Mouse (Mus musculus): Measurements from ENCODE around the gene Stag1. TPM values are rescaled to one million over a fixed set of nuclear protein-coding genes. Genes with fewer than 3 reads are reported as not detected.
A peak's percentile ranks its signal among the peaks of the same experiment; 100 is the strongest.

Stag1 gene
- polyA plus RNA-seq, 1 experiment: 4.2 TPM

DNA sequence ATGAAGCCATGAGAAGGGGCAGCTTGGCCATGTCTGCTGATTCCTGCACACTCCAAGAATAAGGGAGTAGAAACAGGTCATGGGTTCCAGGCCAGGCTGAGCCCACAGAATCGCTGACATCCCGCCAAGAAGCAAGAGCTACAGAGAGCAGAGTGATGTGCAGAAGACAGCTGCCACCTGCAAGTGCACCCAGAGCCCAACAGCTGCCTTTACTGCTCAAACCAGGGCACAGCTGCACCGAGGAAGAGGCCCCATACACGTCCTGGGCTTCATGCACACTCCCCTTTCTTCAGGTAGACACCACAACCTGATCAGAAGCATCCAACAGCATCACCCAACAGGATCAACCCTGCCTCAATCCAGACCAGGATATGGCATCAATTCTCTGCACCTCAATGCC is 396.3 kb downstream of the Stag1 start:
- no peak for DNase-seq
- no peak overlapping the region for H3K4me3 ChIP-seq (replicated peaks; ENCODE audit: extremely low read depth, low read depth, low read length)
- TF ChIP-seq CTCF (IDR thresholded peaks at IDR 0.05; ENCODE audit: insufficient read depth, low read length) (no peak), POLR2A (IDR thresholded peaks at IDR 0.05; ENCODE audit: borderline replicate concordance, extremely low read depth, low read depth, low read length) (no peak)
- H3K4me1 ChIP-seq (ENCODE audit: control insufficient read depth, insufficient read depth, low read length): no peaks in the 10 kb centered on the region; the same call in 1 of the 2 replicates
- WGBS: 72% methylated on average over 4 of the region's 4 CpGs

DNA sequence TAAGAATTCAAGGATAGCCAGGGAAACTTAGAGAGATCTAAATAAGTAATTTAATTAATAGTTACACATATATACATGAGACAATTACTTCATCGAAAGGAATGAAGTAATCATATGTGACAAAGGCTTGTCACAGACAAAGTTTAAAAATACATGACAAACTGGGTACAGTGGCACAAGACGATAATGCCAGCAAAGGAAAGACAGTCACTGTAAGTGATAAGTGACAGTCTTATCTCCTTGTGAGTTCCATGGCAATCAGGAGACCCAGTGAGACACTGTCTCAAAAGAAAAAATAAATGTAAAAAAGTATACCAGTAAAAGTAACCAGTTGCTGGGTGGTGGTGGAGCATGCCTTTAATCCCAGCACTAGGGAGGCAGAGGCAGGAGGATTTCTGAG is 399.5 kb downstream of the Stag1 start:
- H3K4me3 ChIP-seq (replicated peaks; ENCODE audit: extremely low read depth, low read depth, low read length): no peak overlapping the region
- 89% methylated on average over 2 of the region's 2 CpGs for WGBS

DNA sequence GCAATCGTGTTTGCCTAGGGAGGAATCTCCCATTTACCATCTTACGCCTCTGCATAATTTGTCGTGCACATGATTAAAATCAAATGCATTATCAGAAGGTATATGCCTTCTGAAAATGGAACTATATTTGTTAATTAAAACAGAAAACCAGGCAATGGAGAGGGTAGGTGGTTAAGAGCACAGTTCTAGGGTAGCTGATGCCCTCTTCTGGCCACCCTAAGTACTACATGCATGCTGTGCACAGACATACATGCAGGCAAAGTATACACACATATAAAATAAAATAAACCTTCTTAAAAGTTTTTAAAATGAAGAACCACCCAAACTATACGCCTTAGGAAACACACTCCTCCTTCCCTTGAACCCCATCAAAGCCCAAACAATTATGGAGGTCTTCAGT is 404.5 kb downstream of the Stag1 start:
- H3K4me3 ChIP-seq (replicated peaks; ENCODE audit: extremely low read depth, low read depth, low read length): no peak overlapping the region
- DNase-seq: no peak
- H3K4me1 ChIP-seq (ENCODE audit: control insufficient read depth, insufficient read depth, low read length): no peaks in the 10 kb centered on the region; the same call in 1 of the 2 replicates
- WGBS: 98% methylated on average over 4 of the region's 4 CpGs
- no peak for TF ChIP-seq POLR2A (IDR thresholded peaks at IDR 0.05; ENCODE audit: borderline replicate concordance, extremely low read depth, low read depth, low read length)
- no peak; the same call in 1 of the 2 replicates for TF ChIP-seq CTCF (IDR thresholded peaks at IDR 0.05; ENCODE audit: insufficient read depth, low read length)

More for the DNA sequence above, 399.5 kb downstream of the Stag1 start:
- H3K4me1 ChIP-seq (ENCODE audit: control insufficient read depth, insufficient read depth, low read length): no peaks in the 10 kb centered on the region; the same call in 1 of the 2 replicates
- TF ChIP-seq POLR2A (IDR thresholded peaks at IDR 0.05; ENCODE audit: borderline replicate concordance, extremely low read depth, low read depth, low read length): no peak
- DNase-seq: no peak

DNA sequence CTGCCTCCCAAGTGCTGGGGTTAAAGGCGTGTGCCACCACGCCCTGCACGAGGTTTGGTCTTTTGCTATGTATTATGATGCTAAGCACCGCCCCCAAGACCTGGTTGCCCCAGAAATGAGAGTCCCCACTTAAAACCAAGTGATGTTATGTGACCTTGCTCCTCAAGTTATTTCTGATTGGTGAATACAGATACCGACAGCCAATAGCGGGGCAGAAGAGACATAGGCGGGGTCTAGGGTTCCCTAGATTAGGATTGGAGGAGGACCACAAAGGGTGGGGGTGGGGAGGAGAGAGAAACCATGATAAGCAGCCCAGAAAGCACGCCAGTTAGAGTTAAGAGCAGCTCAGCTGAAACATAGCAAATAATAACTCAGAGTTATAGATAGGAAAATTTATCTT is 405.2 kb downstream of the Stag1 start:
- TF ChIP-seq POLR2A (IDR thresholded peaks at IDR 0.05; ENCODE audit: borderline replicate concordance, extremely low read depth, low read depth, low read length) (no peak), CTCF (IDR thresholded peaks at IDR 0.05; ENCODE audit: insufficient read depth, low read length) (no peak)
- DNase-seq: no peak
- H3K4me1 ChIP-seq (ENCODE audit: control insufficient read depth, insufficient read depth, low read length): no peaks in the 10 kb centered on the region; the same call in 1 of the 2 replicates
- no peak overlapping the region for H3K4me3 ChIP-seq (replicated peaks; ENCODE audit: extremely low read depth, low read depth, low read length)
- WGBS: 95% methylated on average over 8 of the region's 8 CpGs

DNA sequence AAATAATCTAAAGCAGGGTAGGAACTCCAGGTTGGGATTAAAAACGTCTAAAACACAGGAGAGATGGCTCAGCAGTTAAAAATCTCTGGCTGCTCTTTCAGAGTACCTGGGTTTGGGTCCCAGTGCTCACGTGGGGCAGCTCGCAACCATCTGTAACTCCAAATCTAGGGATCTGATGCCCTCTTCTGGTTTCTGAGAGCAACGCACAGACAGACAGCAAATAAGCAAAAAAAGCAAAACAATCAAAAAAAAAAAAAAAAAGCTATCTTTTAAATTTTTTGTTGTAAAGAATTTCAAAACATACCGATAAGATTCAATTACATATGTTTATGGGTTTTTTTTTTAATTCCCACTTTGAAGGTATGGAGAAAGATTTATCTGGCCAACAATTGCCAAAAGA is 405.7 kb downstream of the Stag1 start:
- no peak for DNase-seq
- no peak overlapping the region for H3K4me3 ChIP-seq (replicated peaks; ENCODE audit: extremely low read depth, low read depth, low read length)
- no peaks in the 10 kb centered on the region; the same call in 1 of the 2 replicates for H3K4me1 ChIP-seq (ENCODE audit: control insufficient read depth, insufficient read depth, low read length)
- 93% methylated on average over 5 of the region's 5 CpGs for WGBS
- TF ChIP-seq POLR2A (IDR thresholded peaks at IDR 0.05; ENCODE audit: borderline replicate concordance, extremely low read depth, low read depth, low read length) (no peak), CTCF (IDR thresholded peaks at IDR 0.05; ENCODE audit: insufficient read depth, low read length) (no peak)

DNA sequence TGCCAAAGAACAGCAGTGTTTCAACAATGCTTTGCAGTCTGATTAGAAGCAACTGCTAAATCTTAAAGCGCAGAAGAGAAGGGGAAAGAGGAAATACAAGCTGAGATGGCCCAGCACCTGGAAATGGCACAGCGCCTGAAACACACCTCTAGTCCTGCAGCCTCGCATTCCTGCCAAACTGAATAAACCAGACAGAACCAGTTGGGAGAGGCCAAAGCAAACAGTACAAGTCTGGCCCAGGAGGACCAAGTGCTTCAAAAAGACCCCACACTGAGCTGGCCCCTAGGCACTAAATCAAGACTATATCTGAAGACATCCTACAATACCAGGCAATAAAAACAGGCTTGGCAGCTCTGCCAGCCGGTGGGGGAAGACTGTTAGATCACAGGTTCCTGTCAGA is 408.3 kb downstream of the Stag1 start:
- TF ChIP-seq CTCF (IDR thresholded peaks at IDR 0.05; ENCODE audit: insufficient read depth, low read length): no peak
- no peak for TF ChIP-seq POLR2A (IDR thresholded peaks at IDR 0.05; ENCODE audit: borderline replicate concordance, extremely low read depth, low read depth, low read length)
- Histone ChIP-seq H3K4me1 (ENCODE audit: control insufficient read depth, insufficient read depth, low read length) (no peaks in the 10 kb centered on the region; the same call in 1 of the 2 replicates), H3K4me3 (replicated peaks; ENCODE audit: extremely low read depth, low read depth, low read length) (no peak overlapping the region)
- 51% methylated on average over 4 of the region's 4 CpGs for WGBS
- peak; percentile 22 for DNase-seq

Other genes starting within 250 kb of the Stag1 start
- 2.7 and 5.9 TPM in 2 replicates for gene Il20rb, start 111.0 kb upstream of the Stag1 start, polyA plus RNA-seq (2012; rRNA removed)
- 4.3 and 8.7 TPM in 2 replicates for gene Nck1, start 51.7 kb upstream of the Stag1 start, polyA plus RNA-seq (2012; rRNA removed)
- 5.4 and 9.0 TPM in 2 replicates for gene Slc35g2, start 26.7 kb upstream of the Stag1 start, polyA plus RNA-seq (2012; rRNA removed)